Mouse (Mus musculus) G1E (cell line): ENCODE measurements at regions not wholly inside any gene's neighbourhood (a gene's known extent, or its start where the extent isn't known, plus 50 kb on each side); places are given as distances from the start of the nearest gene placed in this dataset.

Experiments used
- CTCF ChIP-seq: IDR thresholded peaks from 2 replicates; pipeline ENCODE4 v1.5.1; 2012; ENCODE audit warnings: low read depth, low read length, inconsistent platforms, mixed read lengths
- GATA2 ChIP-seq: IDR thresholded peaks from 2 replicates; pipeline ENCODE4 v1.6.1; 2012; ENCODE audit warnings: low read depth, low read length, inconsistent platforms, borderline replicate concordance

DNA sequence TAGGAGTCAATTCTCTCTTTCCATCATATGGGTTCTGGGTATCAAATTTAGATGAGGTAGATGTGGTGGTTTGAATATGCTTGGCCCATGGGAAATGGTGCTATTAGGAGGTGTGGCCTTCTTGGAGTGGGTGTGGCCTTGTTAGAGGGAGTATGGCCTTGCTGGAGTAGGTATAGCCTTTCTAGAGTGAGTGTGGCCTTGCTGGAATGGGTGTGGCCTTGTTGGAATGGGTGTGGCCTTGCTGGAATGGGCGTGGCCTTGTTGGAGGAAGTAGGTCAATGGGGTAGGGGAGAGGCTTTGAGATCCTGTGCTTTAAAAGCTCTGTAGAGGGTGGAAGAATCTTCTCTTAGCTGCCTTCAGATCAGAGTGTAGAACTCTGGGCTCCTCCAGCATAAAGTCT lies 157.8 kb upstream of the Foxn2 start:
- TF ChIP-seq CTCF (no peak), GATA2 (no peak)
